Mouse (Mus musculus) intestine, embryonic 15.5 days (tissue): ENCODE results near the gene Selenoo. TPM values are rescaled to one million over a fixed set of nuclear protein-coding genes. Genes with fewer than 3 reads are reported as not detected.

ENCODE experiments used
- ATAC-seq: fragments of 200-750 bp; cut with Nextera tagmentation; 2 replicates; pipeline ENCODE4 v1.8.0; 2017; ENCODE audit warnings: moderate TSS enrichment, moderate library complexity
- H3K27ac ChIP-seq: fragments of 300-500 bp; sonication (generic); 2 replicates; pipeline ENCODE4 v1.5.1; 2015; ENCODE audit warnings: mild to moderate bottlenecking, inconsistent platforms
- H3K27me3 ChIP-seq: fragments of 300-500 bp; sonication (generic); replicated peaks from 2 replicates; pipeline ENCODE4 v1.6.1; 2015; ENCODE audit warnings: inconsistent platforms
- H3K36me3 ChIP-seq: fragments of 300-500 bp; sonication (generic); 2 replicates; pipeline ENCODE4 v1.6.1; 2015; ENCODE audit warnings: inconsistent platforms
- H3K4me1 ChIP-seq: fragments of 300-500 bp; sonication (generic); replicated peaks from 2 replicates; pipeline ENCODE4 v1.6.1; 2015; ENCODE audit warnings: inconsistent platforms
- H3K4me2 ChIP-seq: fragments of 300-500 bp; sonication (generic); replicated peaks from 2 replicates; pipeline ENCODE4 v1.6.1; 2015; ENCODE audit warnings: mild to moderate bottlenecking, inconsistent platforms
- H3K4me3 ChIP-seq: fragments of 300-500 bp; sonication (generic); replicated peaks from 2 replicates; pipeline ENCODE4 v1.5.1; 2015; ENCODE audit warnings: inconsistent platforms
- H3K9ac ChIP-seq: fragments of 300-500 bp; sonication (generic); 2 replicates; pipeline ENCODE4 v1.6.1; 2015; ENCODE audit warnings: inconsistent platforms
- H3K9me3 ChIP-seq: fragments of 300-500 bp; sonication (generic); 2 replicates; pipeline ENCODE4 v1.6.1; 2016; ENCODE audit warnings: inconsistent platforms
- WGBS: fragments of 180-500 bp; shearing (Covaris S2); methylation state at CpG from one replicate; pipeline ENCODE4 v1.1.7; 2015; 5-methylcytosine and 5-hydroxymethylcytosine counted together
- polyA plus RNA-seq: library from polyadenylated mRNA; unstranded; fragments of >200 nt; fragmentation: Nextera tagmentation; extraction: Ambion mirVana; gene quantifications from 2 replicates; pipeline ENCODE4 v1.2.1, GENCODE M21; 2015

The Selenoo gene
- polyA plus RNA-seq, 1 experiment from 2014 or later, result 15.9 TPM

DNA sequence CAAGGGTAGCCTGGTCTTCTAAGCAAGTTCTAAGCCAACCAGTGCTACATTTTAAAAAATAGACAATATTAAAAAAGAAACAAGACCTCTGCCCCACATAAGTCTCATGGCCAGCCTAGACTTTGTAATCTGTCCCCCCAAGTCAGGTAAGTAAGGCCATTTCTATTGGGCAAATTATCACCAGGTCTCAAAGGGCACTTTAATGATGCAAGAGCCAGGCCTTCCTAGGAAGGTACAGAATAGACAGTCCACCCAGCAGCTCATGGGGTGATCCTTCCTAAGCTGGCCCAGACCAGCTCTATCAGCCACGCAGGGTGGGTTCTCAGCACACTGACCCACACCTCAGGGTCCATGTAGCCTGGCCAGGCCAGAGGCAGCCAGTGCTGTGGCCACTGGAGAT is 5.0 kb upstream of the Selenoo start:
- no peaks in the 10 kb centered on the region for H3K9me3 ChIP-seq
- no peak overlapping the region for H3K4me3 ChIP-seq
- H3K4me2 ChIP-seq, result no peak overlapping the region
- WGBS, result 100% methylated on average over 1 of the region's 1 CpGs
- H3K27me3 ChIP-seq, result no peaks in the 10 kb centered on the region
- no peak for ATAC-seq
- peaks cover 37% of the 10 kb centered on the region for H3K36me3 ChIP-seq
- no peaks in the 10 kb centered on the region; the same call in 1 of the 2 replicates for H3K4me1 ChIP-seq
- H3K9ac ChIP-seq, result no peak overlapping the region
- H3K27ac ChIP-seq, result no peak overlapping the region

DNA sequence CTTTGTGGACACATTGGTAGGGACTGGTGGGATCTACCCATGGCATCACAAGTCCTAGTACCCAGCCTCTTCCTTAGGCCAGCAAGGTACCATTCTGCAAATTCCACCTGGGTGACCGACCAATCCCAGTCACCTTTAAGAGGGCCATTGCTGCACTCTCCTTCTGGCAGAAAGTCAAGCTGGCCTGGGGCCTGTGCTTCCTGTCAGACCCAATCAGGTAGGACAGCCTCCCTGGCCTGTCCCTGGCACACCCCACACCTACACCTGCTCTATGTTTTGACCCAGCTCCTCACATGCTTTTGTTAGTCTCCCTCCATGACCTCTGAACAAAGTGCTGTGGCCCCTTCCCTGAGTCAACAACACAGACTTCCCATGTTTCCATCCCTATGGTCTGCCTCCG is 4.1 kb upstream of the Selenoo start:
- no peak overlapping the region for H3K4me2 ChIP-seq
- no peak overlapping the region for H3K27ac ChIP-seq
- WGBS, result 89% methylated on average over 2 of the region's 2 CpGs
- ATAC-seq, result no peak
- no peak overlapping the region for H3K9ac ChIP-seq
- no peaks in the 10 kb centered on the region for H3K27me3 ChIP-seq
- no peak overlapping the region for H3K4me3 ChIP-seq
- H3K9me3 ChIP-seq, result no peaks in the 10 kb centered on the region
- H3K4me1 ChIP-seq, result peaks cover 3% of the 10 kb centered on the region
- H3K36me3 ChIP-seq, result peaks cover 37% of the 10 kb centered on the region

DNA sequence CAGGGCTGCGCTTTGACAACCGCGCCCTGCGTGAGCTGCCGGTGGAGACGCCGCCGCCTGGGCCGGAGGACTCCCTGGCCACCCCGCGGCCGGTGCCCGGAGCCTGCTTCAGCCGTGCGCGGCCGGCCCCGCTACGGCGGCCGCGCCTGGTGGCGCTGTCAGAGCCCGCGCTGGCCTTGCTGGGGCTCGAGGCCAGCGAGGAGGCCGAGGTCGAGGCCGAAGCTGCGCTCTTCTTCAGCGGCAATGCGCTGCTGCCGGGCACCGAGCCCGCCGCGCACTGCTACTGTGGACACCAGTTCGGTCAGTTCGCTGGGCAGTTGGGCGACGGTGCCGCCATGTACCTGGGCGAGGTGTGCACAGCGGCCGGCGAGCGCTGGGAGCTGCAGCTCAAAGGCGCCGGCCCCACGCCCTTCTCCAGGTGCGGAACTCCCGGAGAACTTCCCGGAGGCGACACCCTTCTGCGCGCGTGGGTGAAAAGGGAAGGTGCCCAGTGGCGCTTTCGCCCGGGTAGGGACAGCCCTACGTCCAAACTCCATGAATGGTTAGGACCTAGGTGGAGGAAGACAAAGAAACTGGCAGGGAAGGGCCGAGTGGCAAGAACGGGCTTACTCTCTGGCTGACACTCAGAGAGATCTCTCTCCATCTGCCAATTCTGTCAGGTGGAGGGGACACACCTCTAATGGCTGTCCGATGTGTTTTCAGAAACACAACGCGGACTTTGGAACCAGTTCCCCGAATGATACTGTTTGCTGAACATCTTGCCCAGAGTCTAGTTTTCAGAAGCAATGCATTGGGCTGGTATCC is 566 bp downstream of the Selenoo start:
- Histone ChIP-seq H3K9ac (peak overlapping the region; percentile 98), H3K4me1 (peaks cover 10% of the 10 kb centered on the region), H3K27ac (peak overlapping the region; percentile 86), H3K4me2 (peak overlapping the region; percentile 94), H3K4me3 (peak overlapping the region; percentile 99), H3K27me3 (no peaks in the 10 kb centered on the region), H3K36me3 (peaks cover 16% of the 10 kb centered on the region), H3K9me3 (no peaks in the 10 kb centered on the region)
- WGBS, result 2% methylated on average over 68 of the region's 68 CpGs
- ATAC-seq, result peak; percentile 76

DNA sequence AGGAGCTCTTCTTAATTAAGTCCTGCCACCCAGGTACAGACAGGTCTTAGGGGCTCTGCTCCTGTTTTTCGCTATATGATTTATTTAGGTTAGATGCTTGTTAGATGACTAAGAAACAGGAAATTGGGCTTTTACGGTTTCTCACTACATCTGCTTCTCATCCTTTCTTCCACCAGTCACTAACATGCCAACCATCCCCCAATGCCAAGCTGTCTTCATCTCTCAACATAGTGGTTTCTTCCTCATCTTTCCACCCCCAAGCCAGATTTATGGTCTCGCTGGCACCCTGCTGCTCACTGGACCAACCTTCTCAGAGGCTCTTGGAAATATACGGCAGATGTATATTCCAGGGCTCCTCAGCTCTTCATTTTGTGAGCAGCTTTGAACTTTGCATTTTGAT is 1.8 kb downstream of the Selenoo start:
- Histone ChIP-seq H3K27ac (no peak overlapping the region), H3K9ac (no peak overlapping the region), H3K4me2 (0 out of 2 replicates have a peak overlapping the region, but pooled peaks have one; percentile 94), H3K36me3 (peaks cover 20% of the 10 kb centered on the region), H3K9me3 (no peaks in the 10 kb centered on the region), H3K4me3 (no peak overlapping the region), H3K4me1 (peaks cover 10% of the 10 kb centered on the region), H3K27me3 (no peaks in the 10 kb centered on the region)
- ATAC-seq, result no peak
- 82% methylated on average over 4 of the region's 4 CpGs for WGBS

DNA sequence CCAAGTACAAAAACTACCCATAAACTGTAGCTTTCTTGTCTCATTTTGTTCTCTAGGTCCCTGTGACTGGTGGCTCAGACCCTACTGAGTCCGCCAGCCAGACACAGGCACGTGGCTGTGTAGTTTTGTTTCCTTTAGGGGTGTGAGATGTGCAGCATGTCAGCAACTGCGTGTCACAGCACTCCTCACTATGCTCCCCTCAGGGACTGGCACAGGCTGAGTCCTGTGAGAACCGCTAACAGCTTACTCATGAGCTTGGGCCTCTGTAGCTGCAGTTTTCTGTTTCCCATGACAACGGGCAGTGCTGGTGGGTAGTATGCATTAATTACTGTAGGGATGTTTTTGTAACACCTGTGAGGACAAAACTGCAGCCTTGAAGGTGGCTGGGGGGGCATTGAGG is 3.3 kb downstream of the Selenoo start:
- 77% methylated on average over 5 of the region's 5 CpGs for WGBS
- no peak overlapping the region for H3K9ac ChIP-seq
- H3K4me2 ChIP-seq, result no peak overlapping the region
- H3K27ac ChIP-seq, result no peak overlapping the region
- H3K4me1 ChIP-seq, result peaks cover 10% of the 10 kb centered on the region
- no peak overlapping the region for H3K4me3 ChIP-seq
- no peaks in the 10 kb centered on the region for H3K9me3 ChIP-seq
- H3K27me3 ChIP-seq, result no peaks in the 10 kb centered on the region
- peaks cover 28% of the 10 kb centered on the region for H3K36me3 ChIP-seq
- no peak for ATAC-seq

- H3K9me3 ChIP-seq, result no peaks in the 10 kb centered on the region
- no peak overlapping the region for H3K9ac ChIP-seq
- no peak overlapping the region for H3K27ac ChIP-seq
- ATAC-seq, result no peak
- H3K4me2 ChIP-seq, result no peak overlapping the region
- H3K27me3 ChIP-seq, result no peaks in the 10 kb centered on the region
- 91% methylated on average over 5 of the region's 5 CpGs for WGBS
- no peaks in the 10 kb centered on the region for H3K4me1 ChIP-seq
- H3K4me3 ChIP-seq, result no peak overlapping the region
- H3K36me3 ChIP-seq, result peaks cover 66% of the 10 kb centered on the region
Observed at GRCm38 (mm10) chr15:89097450-89097849, 8.6 kb downstream of the Selenoo start.

- Histone ChIP-seq H3K9ac (no peak overlapping the region), H3K27me3 (no peaks in the 10 kb centered on the region), H3K4me3 (no peak overlapping the region), H3K9me3 (no peaks in the 10 kb centered on the region), H3K4me1 (no peaks in the 10 kb centered on the region), H3K27ac (no peak overlapping the region), H3K36me3 (peaks cover 70% of the 10 kb centered on the region), H3K4me2 (no peak overlapping the region)
- 85% methylated on average over 7 of the region's 7 CpGs for WGBS
- ATAC-seq, result no peak
Observed at GRCm38 (mm10) chr15:89098616-89099015, 9.7 kb downstream of the Selenoo start.

DNA sequence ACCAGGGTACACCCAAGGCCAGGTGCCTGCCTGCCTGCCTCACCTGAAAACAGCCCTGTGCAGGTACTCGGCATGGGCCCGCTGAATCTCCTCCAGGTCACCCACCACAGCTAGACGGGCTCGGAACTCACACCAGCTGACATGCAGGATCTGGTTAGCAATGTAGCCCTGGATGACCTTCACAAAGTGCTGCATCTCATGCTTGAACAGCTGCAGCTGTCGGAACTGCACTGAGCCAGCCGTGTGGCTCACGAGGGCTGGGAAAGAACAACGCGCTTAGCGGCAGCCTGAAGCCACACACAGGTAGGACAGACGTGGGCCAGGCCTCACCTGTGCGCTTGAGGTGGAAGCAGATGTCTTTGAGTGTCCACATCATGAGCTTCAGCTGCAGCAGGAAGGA is 11.9 kb downstream of the Selenoo start:
- no peaks in the 10 kb centered on the region for H3K9me3 ChIP-seq
- no peak overlapping the region for H3K27ac ChIP-seq
- no peaks in the 10 kb centered on the region for H3K4me1 ChIP-seq
- no peaks in the 10 kb centered on the region for H3K27me3 ChIP-seq
- 88% methylated on average over 12 of the region's 12 CpGs for WGBS
- no peak overlapping the region for H3K9ac ChIP-seq
- no peak overlapping the region for H3K4me2 ChIP-seq
- ATAC-seq, result no peak
- peaks cover 75% of the 10 kb centered on the region for H3K36me3 ChIP-seq
- H3K4me3 ChIP-seq, result no peak overlapping the region

DNA sequence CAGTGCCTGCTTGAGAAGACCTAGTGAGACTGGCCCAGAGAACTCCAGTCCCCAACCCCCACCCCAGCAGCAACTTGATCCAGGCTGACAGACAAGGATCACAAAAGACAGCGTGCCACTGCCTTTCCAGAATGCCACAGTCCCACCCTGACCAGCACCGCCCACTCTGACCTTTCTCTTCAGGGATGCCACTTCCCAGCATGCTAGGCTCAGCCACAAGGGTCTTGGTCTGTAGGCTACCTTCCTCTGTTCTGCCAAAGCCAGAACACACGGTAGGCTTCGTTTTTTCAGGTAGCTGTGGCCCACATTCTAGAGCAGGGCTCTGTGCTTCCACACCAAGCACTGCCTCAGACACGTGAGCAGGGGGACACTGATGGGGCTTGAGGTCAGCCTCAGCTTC is 13.8 kb downstream of the Selenoo start:
- Histone ChIP-seq H3K36me3 (peaks cover 69% of the 10 kb centered on the region), H3K4me2 (no peak overlapping the region), H3K4me1 (no peaks in the 10 kb centered on the region), H3K4me3 (no peak overlapping the region), H3K9me3 (no peaks in the 10 kb centered on the region), H3K27ac (no peak overlapping the region), H3K9ac (no peak overlapping the region), H3K27me3 (no peaks in the 10 kb centered on the region)
- 81% methylated on average over 5 of the region's 5 CpGs for WGBS
- no peak for ATAC-seq

DNA sequence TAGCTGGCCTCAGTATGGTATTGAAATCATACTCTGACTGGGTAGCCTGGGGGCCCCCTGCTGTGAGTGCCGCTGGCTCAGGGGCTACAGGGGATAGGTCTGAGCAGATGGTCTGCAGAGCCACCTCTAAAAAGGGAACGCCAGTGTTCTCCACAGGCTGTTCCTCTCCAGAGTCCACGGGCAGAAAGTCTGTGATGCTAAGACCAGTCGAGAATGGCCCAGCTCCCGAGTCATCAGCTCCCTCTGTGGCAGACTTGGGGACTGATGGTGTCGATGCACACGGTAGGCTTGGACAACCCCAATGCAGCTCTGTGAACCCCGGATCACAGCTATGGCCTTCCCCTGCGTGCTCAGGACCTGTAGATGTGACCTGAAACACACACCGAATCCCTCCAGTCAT is 15.0 kb downstream of the Selenoo start:
- no peak for ATAC-seq
- Histone ChIP-seq H3K27ac (no peak overlapping the region), H3K36me3 (peaks cover 66% of the 10 kb centered on the region), H3K4me2 (no peak overlapping the region), H3K4me3 (no peak overlapping the region), H3K27me3 (no peaks in the 10 kb centered on the region), H3K9me3 (no peaks in the 10 kb centered on the region), H3K4me1 (no peaks in the 10 kb centered on the region), H3K9ac (no peak overlapping the region)
- WGBS, result 89% methylated on average over 10 of the region's 10 CpGs

DNA sequence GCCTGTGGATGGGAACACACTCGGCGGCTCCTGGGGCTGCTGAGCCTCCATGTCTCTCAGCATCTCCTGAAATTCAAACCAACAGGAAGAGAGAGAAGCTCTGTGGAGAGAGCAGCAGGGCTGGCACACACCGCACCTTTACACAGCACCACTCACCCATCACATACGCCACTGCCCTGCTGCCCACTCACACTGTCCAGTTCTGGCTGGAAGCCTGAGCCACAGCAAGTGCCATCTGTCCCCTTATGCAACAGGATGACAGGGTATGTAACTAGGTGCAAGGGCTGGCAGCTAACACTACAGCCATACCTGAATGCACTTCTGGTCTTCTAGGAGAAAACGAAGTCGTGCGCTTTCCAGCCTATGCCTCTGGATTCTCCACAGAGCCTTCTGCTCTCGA is 15.5 kb downstream of the Selenoo start:
- no peaks in the 10 kb centered on the region for H3K9me3 ChIP-seq
- H3K4me1 ChIP-seq, result no peaks in the 10 kb centered on the region
- H3K9ac ChIP-seq, result no peak overlapping the region
- H3K27me3 ChIP-seq, result no peaks in the 10 kb centered on the region
- no peak overlapping the region for H3K4me3 ChIP-seq
- no peak overlapping the region for H3K27ac ChIP-seq
- H3K4me2 ChIP-seq, result no peak overlapping the region
- peaks cover 61% of the 10 kb centered on the region for H3K36me3 ChIP-seq
- 92% methylated on average over 8 of the region's 8 CpGs for WGBS
- ATAC-seq, result no peak

DNA sequence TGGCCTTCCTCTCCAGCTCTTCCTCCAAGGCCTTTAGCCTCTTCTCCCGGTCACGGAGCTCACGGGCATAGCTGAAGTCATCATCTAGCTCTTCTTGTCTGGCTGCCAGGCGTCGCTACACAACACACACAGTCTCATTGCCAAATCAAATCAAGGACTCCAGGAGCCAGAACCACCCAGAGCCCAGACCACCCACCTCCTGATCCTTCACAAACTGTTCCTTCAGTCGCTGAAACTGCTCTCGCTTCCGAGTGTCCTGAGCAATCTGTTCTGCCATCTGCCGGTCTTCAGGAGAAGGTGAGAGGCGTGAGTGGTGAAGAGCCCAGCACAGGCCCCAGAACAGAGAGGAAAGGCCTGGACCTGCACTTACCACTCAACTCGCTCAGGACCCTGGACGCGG is 17.2 kb downstream of the Selenoo start:
- no peaks in the 10 kb centered on the region for H3K27me3 ChIP-seq
- WGBS, result 92% methylated on average over 13 of the region's 13 CpGs
- ATAC-seq, result no peak
- peaks cover 47% of the 10 kb centered on the region for H3K36me3 ChIP-seq
- no peak overlapping the region for H3K27ac ChIP-seq
- no peak overlapping the region for H3K4me3 ChIP-seq
- H3K4me1 ChIP-seq, result no peaks in the 10 kb centered on the region
- H3K4me2 ChIP-seq, result no peak overlapping the region
- no peaks in the 10 kb centered on the region for H3K9me3 ChIP-seq
- H3K9ac ChIP-seq, result no peak overlapping the region

DNA sequence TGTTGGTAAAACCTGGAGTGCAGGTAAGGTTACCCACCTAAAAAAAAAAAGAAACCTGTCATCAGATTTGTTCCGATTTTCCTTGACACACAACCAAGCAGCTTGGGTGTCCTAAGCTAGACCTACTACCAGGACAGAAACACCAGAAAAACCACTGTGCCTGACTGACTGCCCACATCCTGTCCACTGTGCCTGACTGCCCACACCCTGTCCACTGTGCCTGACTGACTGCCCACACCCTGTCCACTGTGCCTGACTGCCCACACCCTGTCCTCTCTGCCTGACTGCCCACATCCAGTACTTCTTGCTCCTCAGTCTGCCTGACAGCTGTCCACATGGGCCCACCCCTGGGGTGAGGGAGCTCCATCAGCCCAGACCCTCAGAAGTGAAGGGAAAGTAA is 18.1 kb downstream of the Selenoo start:
- peaks cover 41% of the 10 kb centered on the region for H3K36me3 ChIP-seq
- WGBS, result 91% methylated on average over 1 of the region's 1 CpGs

More for the DNA sequence above, 18.1 kb downstream of the Selenoo start:
- Histone ChIP-seq H3K4me3 (no peak overlapping the region), H3K9me3 (no peaks in the 10 kb centered on the region), H3K27ac (no peak overlapping the region), H3K4me2 (no peak overlapping the region), H3K4me1 (no peaks in the 10 kb centered on the region), H3K9ac (no peak overlapping the region), H3K27me3 (no peaks in the 10 kb centered on the region)
- no peak for ATAC-seq
